Mouse (Mus musculus) heart, adult 2 months (tissue): ENCODE data around the gene Atp13a3. TPM values are rescaled to one million over a fixed set of nuclear protein-coding genes. Genes with fewer than 3 reads are reported as not detected.
"Not testable (repeated sequence)": the region's sequence is repeated elsewhere in the genome, so short reads cannot be mapped to it uniquely, and the experiment has no call there.

Source experiments
- DNase-seq, 2 experiments: peaks; one replicate each; pipeline ENCODE4 v3.0.0; 2021
- H3K27ac ChIP-seq: fragments of 200-600 bp; 2 replicates; pipeline ENCODE4 v1.8.1; 2022
- H3K27me3 ChIP-seq: fragments of 200-500 bp; 2 replicates; pipeline ENCODE4 v1.6.1; 2012; ENCODE audit warnings: mild to moderate bottlenecking, low read length, inconsistent platforms, mixed read lengths; ENCODE audit not compliant: control insufficient read depth, insufficient read depth
- H3K36me3 ChIP-seq: fragments of 200-500 bp; 2 replicates; pipeline ENCODE4 v1.6.1; 2012; ENCODE audit warnings: low read length, inconsistent platforms; ENCODE audit not compliant: control insufficient read depth, insufficient read depth
- H3K4me1 ChIP-seq: fragments of 200-500 bp; 2 replicates; pipeline ENCODE4 v1.6.1; 2011; ENCODE audit warnings: low read length; ENCODE audit not compliant: control insufficient read depth, insufficient read depth
- H3K4me3 ChIP-seq: fragments of 200-600 bp; 2 replicates; pipeline ENCODE4 v1.8.1; 2022
- H3K79me2 ChIP-seq: fragments of 200-500 bp; replicated peaks from 2 replicates; pipeline ENCODE4 v1.6.1; 2012; ENCODE audit warnings: mild to moderate bottlenecking, inconsistent platforms, low read length, moderate library complexity, mixed read lengths; ENCODE audit not compliant: control insufficient read depth, insufficient read depth
- H3K9ac ChIP-seq: fragments of 200-500 bp; 2 replicates; pipeline ENCODE4 v1.6.1; 2012; ENCODE audit warnings: low read depth, mild to moderate bottlenecking, control low read depth, inconsistent platforms, low read length, mixed read lengths
- CTCF ChIP-seq: fragments of 200-600 bp; IDR thresholded peaks from 2 replicates; pipeline ENCODE4 v1.8.1; 2022; ENCODE audit warnings: antibody characterized with exemption, mild to moderate bottlenecking, moderate library complexity
- EP300 ChIP-seq: fragments of 200-500 bp; IDR thresholded peaks from 2 replicates; pipeline ENCODE4 v1.6.1; 2011; ENCODE audit warnings: low read depth, low read length, control low read depth; ENCODE audit not compliant: insufficient read depth
- POLR2A ChIP-seq: fragments of 200-500 bp; IDR thresholded peaks from 2 replicates; pipeline ENCODE4 v1.6.1; 2011; ENCODE audit warnings: mild to moderate bottlenecking, low read depth, low read length, control low read depth; ENCODE audit not compliant: insufficient read depth
- WGBS: fragments of 180-500 bp; shearing (Covaris S2); methylation state at CpG from one replicate; pipeline ENCODE4 v1.1.7; 2018; 5-methylcytosine and 5-hydroxymethylcytosine counted together
- intact Hi-C: fragments of 180-260 bp; cut with DNase I; formaldehyde crosslinking; loops from one replicate; pipeline ENCODE4 v1.15.1; 2025
- long read RNA-seq: library from polyadenylated mRNA; stranded (forward); transcript quantifications from one replicate; pipeline ENCODE4 v2.0.0, GENCODE M21; 2021
- polyA plus RNA-seq: library from polyadenylated mRNA; depleted of rRNA; stranded (reverse); fragments of >200 nt; gene quantifications from 2 replicates; pipeline ENCODE4 v1.2.3, GENCODE M21; 2012; rRNA removed
- total RNA-seq, 2 experiments: library from RNA; stranded (reverse); gene quantifications; 2 replicates each; pipeline ENCODE4 v1.2.3; 2021

Atp13a3 gene
- total RNA-seq (10 to 100 TPM; 48.2 to 54.7 TPM), polyA plus RNA-seq (10.6 and 24.7 TPM in 2 replicates)
- long read RNA-seq, partial matches to known transcripts = 2 of 6 reads
- long read RNA-seq, other reads (novel, unspliced or antisense) = 4 of 6 reads

DNA sequence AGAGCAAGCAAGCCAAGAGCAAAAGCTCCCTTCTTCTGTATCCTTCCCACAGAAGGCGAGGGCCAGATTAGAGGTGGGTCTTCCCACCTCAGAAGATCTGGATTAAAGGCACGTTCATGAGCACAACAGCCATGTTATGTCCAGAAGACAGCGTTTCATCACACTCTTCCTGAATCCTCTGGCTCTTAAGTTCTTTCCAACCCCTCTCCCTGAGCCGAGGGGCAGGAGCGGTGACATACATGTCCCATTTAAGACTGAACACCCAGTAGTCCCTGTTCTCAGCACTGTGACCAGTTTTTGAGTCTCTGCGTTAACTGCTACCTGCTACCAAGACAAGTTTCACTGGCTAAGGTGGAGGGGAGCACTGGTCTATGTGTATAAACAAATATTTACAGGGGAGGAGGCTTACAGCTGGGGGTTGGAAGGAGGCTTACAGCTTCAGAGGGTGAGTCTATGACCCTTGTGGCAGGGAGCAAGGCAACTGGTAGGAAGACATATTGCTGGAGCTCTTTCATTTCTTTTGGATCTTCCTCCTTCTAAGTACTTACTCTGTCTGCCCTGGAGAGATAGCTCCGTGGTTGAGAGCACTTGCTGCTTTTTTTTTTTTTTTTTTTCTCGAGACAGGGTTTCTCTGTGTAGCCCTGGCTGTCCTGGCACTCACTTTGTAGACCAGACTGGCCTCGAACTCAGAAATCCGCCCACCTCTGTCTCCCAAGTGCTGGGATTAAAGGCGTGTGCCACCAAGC is at the start of gene Atp13a3:
TSS of gene Atp13a3 (minus strand) at position 51 of the 746 bp plus-strand sequence.
- no peaks in the 10 kb centered on the region for H3K4me1 ChIP-seq
- no peaks in the 10 kb centered on the region for H3K36me3 ChIP-seq
- no peak within 1 kb of the TSS for H3K27ac ChIP-seq
- WGBS = 75% methylated on average over 11 of the region's 11 CpGs
- no peak within 1 kb of the TSS for H3K4me3 ChIP-seq
- H3K27me3 ChIP-seq = no peaks in the 10 kb centered on the region
- no peak within 1 kb of the TSS for H3K9ac ChIP-seq
- TF ChIP-seq CTCF = no peak
- TF ChIP-seq POLR2A = no peak
- TF ChIP-seq EP300 = no peak
- no peak for DNase-seq
- no peaks in the 10 kb centered on the region for H3K79me2 ChIP-seq
- intact Hi-C loops = no loop called here

- intact Hi-C loops = no loop called here
- no peak for DNase-seq
- Histone ChIP-seq H3K36me3 (no peaks in the 10 kb centered on the region), H3K4me1 (no peaks in the 10 kb centered on the region), H3K27me3 (no peaks in the 10 kb centered on the region), H3K79me2 (no peaks in the 10 kb centered on the region), H3K9ac (no peak overlapping the region), H3K27ac (no peak overlapping the region), H3K4me3 (no peak overlapping the region)
- TF ChIP-seq CTCF = no peak
- no peak for TF ChIP-seq EP300
- TF ChIP-seq POLR2A = no peak
- WGBS = 44% methylated on average over 5 of the region's 5 CpGs
Observed at GRCm38 (mm10) chr16:30453213-30453975, 47.6 kb upstream of the Atp13a3 start.

DNA sequence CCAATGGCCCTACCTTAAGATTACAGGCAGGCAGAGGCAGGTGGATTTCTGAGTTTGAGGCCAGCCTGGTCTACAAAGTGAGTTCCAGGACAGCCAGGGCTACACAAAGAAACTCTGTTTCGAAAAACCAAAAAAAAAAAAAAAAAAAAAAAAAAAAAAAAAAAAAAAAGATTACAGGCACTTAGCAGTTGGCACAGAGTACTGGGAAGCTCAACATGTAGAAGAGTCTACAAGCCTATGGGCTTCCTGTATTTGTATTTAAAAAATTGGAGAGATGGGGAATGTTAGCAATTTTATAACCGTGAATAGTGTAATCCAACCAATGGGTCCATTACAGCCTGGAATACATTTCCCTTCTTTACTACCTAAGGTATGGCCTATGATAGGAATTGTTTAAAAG is 45.4 kb upstream of the Atp13a3 start:
- intact Hi-C loops, DNase-seq, H3K9ac ChIP-seq, H3K36me3 ChIP-seq, H3K4me1 ChIP-seq, H3K79me2 ChIP-seq, H3K27ac ChIP-seq, H3K4me3 ChIP-seq, H3K27me3 ChIP-seq: not testable (repeated sequence)
- 81% methylated on average over 2 of the region's 2 CpGs for WGBS

GRCm38 (mm10) chr16:30449017-30449416 is 43.2 kb upstream of the Atp13a3 start:
- TF ChIP-seq POLR2A (no peak), EP300 (no peak), CTCF (no peak)
- intact Hi-C loops = no loop called here
- WGBS = 97% methylated on average over 1 of the region's 1 CpGs
- H3K27ac ChIP-seq = no peak overlapping the region
- H3K4me3 ChIP-seq = no peak overlapping the region
- H3K9ac ChIP-seq = no peak overlapping the region
- no peaks in the 10 kb centered on the region for H3K79me2 ChIP-seq
- no peaks in the 10 kb centered on the region for H3K27me3 ChIP-seq
- no peaks in the 10 kb centered on the region for H3K4me1 ChIP-seq
- H3K36me3 ChIP-seq = no peaks in the 10 kb centered on the region
- no peak for DNase-seq

GRCm38 (mm10) chr16:30448169-30448568 is 42.4 kb upstream of the Atp13a3 start:
- H3K4me1 ChIP-seq = no peaks in the 10 kb centered on the region
- WGBS = 67% methylated on average over 3 of the region's 3 CpGs

GRCm38 (mm10) chr16:30447642-30448041 is 41.9 kb upstream of the Atp13a3 start:
- Histone ChIP-seq H3K27me3 (no peaks in the 10 kb centered on the region), H3K79me2 (no peaks in the 10 kb centered on the region), H3K4me3 (no peak overlapping the region), H3K36me3 (no peaks in the 10 kb centered on the region), H3K9ac (no peak overlapping the region), H3K27ac (no peak overlapping the region), H3K4me1 (no peaks in the 10 kb centered on the region)
- 36% methylated on average over 4 of the region's 4 CpGs for WGBS
- TF ChIP-seq CTCF (no peak), POLR2A (no peak), EP300 (no peak)
- no peak for DNase-seq
- intact Hi-C loops = no loop called here

More at GRCm38 (mm10) chr16:30448169-30448568, 42.4 kb upstream of the Atp13a3 start:
- DNase-seq = no peak
- no peak overlapping the region for H3K4me3 ChIP-seq
- no peaks in the 10 kb centered on the region for H3K79me2 ChIP-seq
- no peaks in the 10 kb centered on the region for H3K27me3 ChIP-seq
- no peak for TF ChIP-seq CTCF
- no peak for TF ChIP-seq EP300
- no peak for TF ChIP-seq POLR2A
- no peak overlapping the region for H3K9ac ChIP-seq
- intact Hi-C loops = no loop called here
- H3K27ac ChIP-seq = no peak overlapping the region
- H3K36me3 ChIP-seq = no peaks in the 10 kb centered on the region
